ENCODE assay signal across 10 mouse cellular contexts in the genomic region with DNA sequence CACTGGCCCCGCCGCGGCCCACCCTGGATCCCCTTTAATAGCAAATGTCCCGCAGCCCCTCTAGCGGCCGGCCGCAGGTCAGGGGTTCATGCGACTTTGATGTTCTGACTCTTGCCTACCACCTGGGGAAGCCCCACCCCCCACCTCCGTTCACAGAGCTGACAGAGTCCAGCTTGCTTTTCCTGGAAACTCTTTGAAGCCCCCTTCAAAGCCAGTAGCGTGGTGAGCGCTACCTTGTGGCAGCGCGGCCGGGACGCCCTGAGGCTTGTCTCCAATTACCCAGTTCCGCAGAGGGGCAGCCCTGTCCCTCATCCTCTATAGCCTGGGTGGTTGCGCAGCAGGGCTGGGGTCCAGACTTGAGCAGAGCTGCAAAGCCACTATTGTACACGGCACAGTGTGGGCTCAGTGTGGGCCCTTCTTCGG. TPM values are rescaled to one million over a fixed set of nuclear protein-coding genes. Genes with fewer than 3 reads are reported as not detected.
A peak's percentile ranks its signal among the peaks of the same experiment; 100 is the strongest.
DNase-seq lines count a peak whose midpoint lies in the region; ATAC-seq and TF ChIP-seq lines count a peak whose summit lies in the region.
"Had no signal": no experiment of that assay in that cellular context is flagged by ENCODE, and none has a peak within 500 bp of the region (broad histone marks: within the 10 kb centered on the region; RNA-seq: fewer than 3 reads in every experiment).

No protein-coding gene starts in this region.

- peaks cover 36% of the 10 kb centered on the region for H3K27me3 ChIP-seq in kidney, embryonic 15.5 days
- peaks cover 35% of the 10 kb centered on the region for H3K27me3 ChIP-seq in embryonic facial prominence, embryonic 13.5 days
- H3K27me3 ChIP-seq in limb, embryonic 13.5 days: peaks cover 49% of the 10 kb centered on the region
- peaks cover 11% of the 10 kb centered on the region; the same call in 1 of the 2 replicates for H3K27me3 ChIP-seq in intestine, postnatal 0 days (replicated peaks; ENCODE audit: control insufficient read depth, insufficient read depth, low read length)

- ATAC-seq in kidney, embryonic 15.5 days (replicated peaks; ENCODE audit: low FRiP score): no peak; the same call in 1 of the 2 replicates
- no peak for ATAC-seq in embryonic facial prominence, embryonic 13.5 days (ENCODE audit: insufficient number of reproducible peaks, insufficient read depth, low FRiP score, low TSS enrichment, low read depth)
- ATAC-seq in limb, embryonic 13.5 days (ENCODE audit: low FRiP score, low read depth): no peak
- ATAC-seq in megakaryocyte, adult 5-6 weeks (ENCODE audit: poor library complexity, severe bottlenecking): no peak
- ATAC-seq in intestine, postnatal 0 days: no peak

- TF ChIP-seq CTCF in intestine, postnatal 0 days (IDR thresholded peaks at IDR 0.05; ENCODE audit: low read depth): no peak

- no peaks in the 10 kb centered on the region for H3K9me3 ChIP-seq in kidney, embryonic 15.5 days (replicated peaks)
- no peaks in the 10 kb centered on the region for H3K9me3 ChIP-seq in embryonic facial prominence, embryonic 13.5 days
- no peaks in the 10 kb centered on the region for H3K9me3 ChIP-seq in limb, embryonic 13.5 days
- H3K9me3 ChIP-seq in intestine, postnatal 0 days (ENCODE audit: control insufficient read depth): no peaks in the 10 kb centered on the region

- no peak overlapping the region for H3K4me3 ChIP-seq in kidney, embryonic 15.5 days (replicated peaks)
- H3K4me3 ChIP-seq in embryonic facial prominence, embryonic 13.5 days: no peak overlapping the region
- no peak overlapping the region for H3K4me3 ChIP-seq in limb, embryonic 13.5 days
- no peak overlapping the region for H3K4me3 ChIP-seq in intestine, postnatal 0 days (ENCODE audit: low read depth, low read length)

- H3K27ac ChIP-seq in kidney, embryonic 15.5 days: no peak overlapping the region
- H3K27ac ChIP-seq in embryonic facial prominence, embryonic 13.5 days: no peak overlapping the region
- no peak overlapping the region for H3K27ac ChIP-seq in limb, embryonic 13.5 days
- H3K27ac ChIP-seq in intestine, postnatal 0 days (ENCODE audit: low read depth, low read length): no peak overlapping the region
- H3K27ac ChIP-seq: macrophage had no signal

- H3K4me1 ChIP-seq in kidney, embryonic 15.5 days: peaks cover 23% of the 10 kb centered on the region
- H3K4me1 ChIP-seq in embryonic facial prominence, embryonic 13.5 days: peaks cover 26% of the 10 kb centered on the region
- H3K4me1 ChIP-seq in limb, embryonic 13.5 days: peaks cover 21% of the 10 kb centered on the region
- no peaks in the 10 kb centered on the region for H3K4me1 ChIP-seq in intestine, postnatal 0 days (replicated peaks; ENCODE audit: control insufficient read depth, insufficient read depth, low read length)

- no peaks in the 10 kb centered on the region for H3K36me3 ChIP-seq in kidney, embryonic 15.5 days
- no peaks in the 10 kb centered on the region for H3K36me3 ChIP-seq in embryonic facial prominence, embryonic 13.5 days
- H3K36me3 ChIP-seq in limb, embryonic 13.5 days: no peaks in the 10 kb centered on the region
- no peaks in the 10 kb centered on the region for H3K36me3 ChIP-seq in intestine, postnatal 0 days (ENCODE audit: control insufficient read depth, insufficient read depth)

- no peak for DNase-seq in kidney, postnatal 25 days
- DNase-seq in ES-CJ7 (ENCODE audit: low read depth, low spot score): peak; percentile 62
- DNase-seq in adrenal gland, adult (ENCODE audit: inconsistent age in 2 of 2, low spot score in 1 of 2): no peak
- DNase-seq: heart, postnatal 14 days had no signal

- WGBS in kidney, embryonic 15.5 days: 4% methylated on average over 19 of the region's 19 CpGs
- WGBS in embryonic facial prominence, embryonic 13.5 days: 6% methylated on average over 19 of the region's 19 CpGs
- 2% methylated on average over 19 of the region's 19 CpGs for WGBS in limb, embryonic 13.5 days
- WGBS in intestine, postnatal 0 days: 19% methylated on average over 19 of the region's 19 CpGs

- no peak overlapping the region for H3K9ac ChIP-seq in kidney, embryonic 15.5 days
- no peak overlapping the region for H3K9ac ChIP-seq in embryonic facial prominence, embryonic 13.5 days
- peak overlapping the region; percentile 19; the same call in 1 of the 2 replicates for H3K9ac ChIP-seq in limb, embryonic 13.5 days
- H3K9ac ChIP-seq in intestine, postnatal 0 days (ENCODE audit: low read depth, low read length): no peak overlapping the region

- H3K4me2 ChIP-seq in kidney, embryonic 15.5 days: peak overlapping the region; percentile 28
- H3K4me2 ChIP-seq in embryonic facial prominence, embryonic 13.5 days: peak overlapping the region; percentile 30
- peak overlapping the region; percentile 47 for H3K4me2 ChIP-seq in limb, embryonic 13.5 days (replicated peaks)
- H3K4me2 ChIP-seq in intestine, postnatal 0 days (replicated peaks; ENCODE audit: low read depth): no peak overlapping the region

RNA-seq across cellular contexts. Expression of a gene that starts 28.6 kb away (rescaled TPM):
- polyA plus RNA-seq in kidney, embryonic 15.5 days (2015; fragmentation: Nextera tagmentation; extraction: Ambion mirVana): 1,080 and 1,196 TPM in 2 replicates
- 1,049 and 1,157 TPM in 2 replicates for polyA plus RNA-seq in embryonic facial prominence, embryonic 13.5 days (2015; fragmentation: Nextera tagmentation; extraction: Ambion mirVana)
- polyA plus RNA-seq in limb, embryonic 13.5 days (2015; fragmentation: Nextera tagmentation; extraction: Ambion mirVana): 966 and 986 TPM in 2 replicates
- 716 and 867 TPM in 2 replicates for total RNA-seq in megakaryocyte, adult 5-6 weeks (2015)
- 2,870 and 3,242 TPM in 2 replicates for total RNA-seq in megakaryocyte, adult 5-6 weeks (2017)
- polyA plus RNA-seq in intestine, postnatal 0 days (2015; fragmentation: Nextera tagmentation; extraction: Ambion mirVana): 922 and 935 TPM in 2 replicates

RNA-seq across cellular contexts. Expression of a gene that starts 35.5 kb away (rescaled TPM):
- polyA plus RNA-seq in kidney, embryonic 15.5 days (2015; fragmentation: Nextera tagmentation; extraction: Ambion mirVana): 15.2 and 15.8 TPM in 2 replicates
- 17.1 and 18.2 TPM in 2 replicates for polyA plus RNA-seq in embryonic facial prominence, embryonic 13.5 days (2015; fragmentation: Nextera tagmentation; extraction: Ambion mirVana)
- 20.0 and 21.2 TPM in 2 replicates for polyA plus RNA-seq in limb, embryonic 13.5 days (2015; fragmentation: Nextera tagmentation; extraction: Ambion mirVana)
- total RNA-seq in megakaryocyte, adult 5-6 weeks (2015): 0.27 and 0.40 TPM in 2 replicates
- total RNA-seq in megakaryocyte, adult 5-6 weeks (2017): 0.73 and 0.88 TPM in 2 replicates
- 73.4 and 80.0 TPM in 2 replicates for polyA plus RNA-seq in intestine, postnatal 0 days (2015; fragmentation: Nextera tagmentation; extraction: Ambion mirVana)
